Mouse (Mus musculus) frontal cortex, postnatal 36 days (tissue): Measurements from ENCODE around the gene Tmc3.

Source experiments
- DNase-seq, 2 experiments: peaks; one replicate each; pipeline ENCODE4 v3.0.0; 2022; ENCODE audit warnings: low spot score in 2 of 2

The Tmc3 gene

DNA sequence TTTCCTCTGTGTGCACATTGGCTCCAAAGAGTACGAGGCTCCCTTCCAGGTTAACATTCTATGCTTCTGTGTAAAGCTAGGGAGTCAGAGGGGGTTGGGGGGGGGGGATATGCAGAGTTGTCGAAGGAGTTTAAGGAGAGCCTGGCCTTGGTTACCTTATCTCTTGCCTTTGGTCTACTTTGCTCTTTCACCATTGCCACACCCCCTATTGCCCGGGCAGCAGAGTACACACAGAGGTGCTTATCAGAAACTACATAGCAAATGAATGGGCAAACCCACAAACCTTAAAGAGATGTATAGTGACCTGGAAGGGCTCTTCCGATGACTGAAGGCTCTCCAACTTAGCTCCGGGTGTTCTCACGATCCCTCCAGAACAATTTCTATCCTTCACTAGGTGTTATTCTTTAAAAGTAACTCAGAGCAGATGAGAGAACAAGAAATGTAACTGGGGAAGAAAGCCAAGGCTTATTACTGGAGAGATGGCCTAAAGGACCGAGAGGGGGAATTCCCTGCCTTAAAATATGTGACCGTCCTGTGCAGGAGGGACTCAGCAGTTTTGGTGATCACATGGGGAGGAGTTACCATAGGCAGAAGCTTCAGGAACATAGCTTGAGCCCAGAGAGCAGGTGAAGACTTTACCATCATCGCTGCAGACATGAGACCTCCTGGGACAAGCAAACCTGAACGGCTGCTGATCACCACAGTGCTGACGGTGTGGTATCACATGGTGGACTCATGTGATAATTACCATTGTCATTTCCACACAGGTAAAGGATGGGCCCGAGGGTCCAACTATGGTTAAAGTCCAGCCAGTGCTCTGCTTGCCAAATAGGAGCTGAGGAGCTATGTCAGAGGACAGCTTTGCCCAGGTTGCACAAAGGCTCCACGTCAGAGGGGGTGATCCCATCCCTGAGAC is 14.5 kb downstream of the Tmc3 start:
- no peak for DNase-seq

DNA sequence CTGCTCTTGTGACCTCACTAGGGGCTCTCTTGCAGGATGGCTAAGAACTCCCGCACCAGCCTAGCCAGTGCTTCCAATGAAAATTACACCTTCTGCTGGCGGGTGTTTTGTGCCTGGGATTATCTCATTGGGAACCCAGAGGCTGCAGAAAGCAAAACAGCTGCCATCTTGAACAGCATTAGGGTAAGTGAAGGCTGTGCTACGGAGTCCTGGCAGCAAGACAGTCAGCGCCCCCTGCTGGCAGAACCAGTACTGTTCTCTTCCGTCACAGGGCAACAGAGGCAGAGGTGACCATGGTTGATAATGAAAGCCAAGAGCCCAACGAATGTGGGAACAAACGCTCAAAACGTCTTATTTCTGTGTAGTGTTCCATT is 15.2 kb downstream of the Tmc3 start:
- peak; percentile 10 to 15 for DNase-seq

DNA sequence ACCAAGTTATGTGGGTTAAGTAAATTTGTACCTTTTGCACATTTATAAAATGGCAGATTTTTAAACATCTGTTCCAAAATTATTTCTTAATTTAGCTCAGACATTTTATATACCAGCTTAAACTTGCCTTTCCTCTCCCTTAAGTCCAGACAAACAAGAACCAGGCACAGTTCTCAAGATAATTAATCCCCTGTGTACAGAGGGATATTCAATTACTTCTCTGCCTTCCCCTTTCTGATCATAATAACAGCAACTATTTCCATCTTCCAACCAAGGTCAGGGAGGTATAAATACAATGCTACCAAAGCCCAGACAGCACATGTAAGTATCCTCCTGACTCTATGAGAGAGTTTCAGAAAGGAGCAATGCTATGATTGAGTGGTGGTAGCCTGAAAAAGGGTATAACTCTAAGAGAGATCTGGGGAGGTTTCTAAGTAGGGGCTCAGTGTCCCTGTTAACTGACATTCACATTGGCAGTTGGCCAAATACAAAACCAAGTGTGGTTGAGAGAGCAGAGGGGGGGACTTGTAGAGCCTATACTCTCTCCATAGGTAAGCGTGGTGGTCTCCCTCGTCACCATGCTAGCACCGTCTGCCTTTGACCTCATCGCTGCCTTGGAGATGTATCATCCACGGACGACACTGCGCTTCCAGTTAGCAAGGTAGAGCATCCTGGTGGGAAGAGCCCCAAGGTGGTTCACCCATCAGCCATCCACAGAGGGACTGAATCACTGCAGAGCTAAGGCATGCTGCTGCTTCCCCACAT is 19.6 kb downstream of the Tmc3 start:
- DNase-seq, result no peak

DNA sequence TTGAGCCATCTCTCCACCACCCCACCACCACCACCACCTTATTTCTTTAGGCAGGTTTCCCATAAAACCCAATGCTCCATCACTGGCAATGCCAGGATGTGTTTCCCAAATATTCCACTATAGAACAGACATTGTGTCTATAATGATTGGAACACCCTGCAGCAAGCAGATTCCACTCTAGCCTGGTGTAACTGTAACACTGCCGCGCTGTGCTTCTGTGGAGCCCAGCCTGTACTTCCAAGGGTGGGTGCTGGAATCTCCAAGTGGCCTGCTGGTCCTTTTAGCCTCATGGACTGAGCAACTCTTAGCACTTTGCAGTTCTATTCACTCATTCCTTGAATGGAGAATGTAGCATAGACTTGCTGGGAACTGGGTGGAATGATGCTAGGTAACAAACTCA is 22.1 kb downstream of the Tmc3 start:
- no peak for DNase-seq

DNA sequence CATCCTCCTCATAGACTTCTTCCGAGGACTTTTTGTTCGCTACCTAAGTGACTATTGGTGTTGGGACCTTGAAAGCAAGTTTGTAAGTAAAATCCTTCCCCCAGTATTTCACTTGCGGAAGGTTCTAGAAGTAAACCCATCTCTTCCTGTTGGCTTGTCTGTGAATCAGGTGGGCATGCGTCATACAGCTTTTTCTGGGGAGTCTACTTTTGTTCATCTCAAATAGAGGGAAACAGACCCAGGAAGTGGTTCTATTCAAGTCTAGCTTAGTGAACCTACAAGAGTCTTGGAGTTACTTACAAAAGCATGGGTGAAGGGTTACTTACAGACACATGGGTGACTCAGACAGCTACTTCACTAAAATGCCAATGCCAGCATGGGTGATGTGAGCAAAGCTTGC is 25.2 kb downstream of the Tmc3 start:
- no peak for DNase-seq

DNA sequence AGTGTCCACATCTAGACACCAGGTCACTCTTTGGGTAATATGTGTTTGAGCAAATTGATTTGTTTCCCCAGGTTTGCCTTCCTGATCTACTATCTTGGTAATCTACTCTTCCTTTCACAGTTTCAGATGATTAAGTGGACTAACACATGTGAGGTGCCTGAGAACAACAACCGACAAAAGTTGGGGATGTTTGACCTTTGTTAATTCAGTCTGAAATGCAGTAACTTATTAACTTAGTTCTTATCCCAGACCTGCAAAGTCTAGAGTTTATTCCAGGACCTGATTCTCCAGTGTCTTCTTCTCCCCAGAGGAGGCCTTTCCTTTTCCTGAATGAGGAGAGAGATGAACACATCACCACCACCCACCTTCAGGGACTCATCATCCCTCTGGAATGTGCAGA is 27.2 kb downstream of the Tmc3 start:
- no peak for DNase-seq

DNA sequence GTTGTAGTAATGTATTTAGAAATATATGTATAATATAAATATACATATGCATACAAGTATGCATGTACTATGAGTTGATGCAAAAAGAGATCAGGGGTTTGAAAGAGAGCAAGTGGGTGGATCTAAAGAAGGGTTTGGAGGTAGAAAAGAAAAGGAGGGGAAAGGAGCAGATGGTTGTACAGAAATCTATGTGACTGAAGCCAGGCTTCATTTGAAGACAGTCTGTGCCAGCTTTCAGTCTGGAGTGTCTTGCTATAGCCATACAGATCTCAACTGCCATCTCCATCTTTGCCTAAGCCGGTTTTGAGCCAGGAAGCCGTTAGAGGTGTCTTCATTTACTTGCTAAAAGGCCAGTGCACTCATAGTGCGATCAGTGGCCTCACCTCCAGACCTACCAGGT is 30.5 kb downstream of the Tmc3 start:
- DNase-seq, result peak in 1 of 2 experiments; percentile 14

DNA sequence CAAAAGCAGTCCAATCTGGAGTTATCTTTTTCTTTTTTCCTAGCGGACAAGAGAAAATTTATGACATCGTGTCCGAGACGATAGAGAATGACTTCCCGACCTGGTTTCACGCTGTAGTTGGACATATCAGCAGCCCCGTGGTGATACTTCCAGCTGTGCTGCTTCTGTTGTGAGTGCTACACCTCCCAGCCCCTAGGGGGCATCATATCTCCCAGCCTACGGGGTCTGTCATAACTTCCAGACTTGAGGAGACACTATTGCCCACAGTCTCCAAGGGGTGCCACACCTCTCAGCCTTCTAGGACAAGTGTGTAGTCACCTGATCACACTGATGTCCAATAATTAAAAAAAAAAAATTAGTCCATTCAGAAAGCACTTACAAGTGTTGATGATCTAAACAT is 31.1 kb downstream of the Tmc3 start:
- DNase-seq, result no peak

DNA sequence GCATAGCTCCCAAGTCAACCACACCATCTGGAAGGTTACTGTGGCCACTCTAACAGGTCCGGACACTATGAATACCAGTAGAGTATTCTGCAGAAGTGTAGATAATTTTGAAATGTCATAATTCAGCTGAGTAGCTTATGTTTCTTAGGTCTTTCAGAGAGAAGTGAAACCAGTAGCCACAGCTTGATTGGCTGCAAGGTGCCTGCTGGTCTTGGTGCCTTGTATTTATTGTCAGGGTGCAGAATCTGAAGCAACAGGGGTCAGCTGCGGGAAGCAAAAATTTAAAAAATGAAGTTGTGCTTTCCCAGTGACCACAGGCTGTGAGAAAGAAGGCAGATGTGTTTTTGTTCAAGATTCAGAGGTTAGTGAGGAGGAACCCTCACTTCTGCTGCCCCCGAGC is 31.5 kb downstream of the Tmc3 start:
- DNase-seq, result no peak

DNA sequence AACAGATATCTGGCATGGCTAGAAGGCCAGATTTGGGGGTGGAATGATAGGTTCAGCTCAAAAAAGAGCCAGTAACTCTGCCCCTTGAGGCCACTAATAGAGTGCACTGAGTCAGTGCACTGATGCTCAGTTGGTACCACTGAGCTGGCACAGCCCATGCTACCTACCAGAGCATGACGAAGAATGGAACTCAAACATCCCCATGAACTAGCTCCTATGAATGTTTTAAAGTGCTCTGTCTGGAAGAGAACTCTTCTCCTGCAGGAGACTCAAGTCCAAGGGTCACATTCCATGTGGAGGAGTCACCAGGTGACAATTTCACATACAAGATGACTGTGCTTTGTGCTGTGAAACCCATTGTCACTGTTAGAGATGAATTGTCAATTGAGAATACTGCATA is 34.0 kb downstream of the Tmc3 start:
- no peak for DNase-seq

DNA sequence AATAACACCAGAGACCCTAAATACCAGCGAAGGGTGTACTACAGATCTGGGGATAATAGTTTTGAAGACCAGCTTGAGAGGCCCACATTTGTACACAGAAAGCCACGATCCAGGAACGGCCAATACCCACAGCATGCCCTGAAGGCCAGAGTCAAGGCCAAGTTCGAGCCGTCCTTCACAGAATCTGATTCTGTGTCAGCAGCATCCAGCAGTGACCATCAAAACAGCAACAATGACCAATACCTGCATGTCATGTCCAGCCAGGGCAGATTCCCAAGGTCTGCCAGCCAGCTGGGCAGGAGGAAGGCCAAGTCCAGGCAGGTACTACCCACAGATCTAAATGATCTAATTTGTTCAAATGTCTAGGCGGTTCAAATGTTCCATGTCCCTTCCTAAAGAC is 37.9 kb downstream of the Tmc3 start:
- DNase-seq, result no peak

DNA sequence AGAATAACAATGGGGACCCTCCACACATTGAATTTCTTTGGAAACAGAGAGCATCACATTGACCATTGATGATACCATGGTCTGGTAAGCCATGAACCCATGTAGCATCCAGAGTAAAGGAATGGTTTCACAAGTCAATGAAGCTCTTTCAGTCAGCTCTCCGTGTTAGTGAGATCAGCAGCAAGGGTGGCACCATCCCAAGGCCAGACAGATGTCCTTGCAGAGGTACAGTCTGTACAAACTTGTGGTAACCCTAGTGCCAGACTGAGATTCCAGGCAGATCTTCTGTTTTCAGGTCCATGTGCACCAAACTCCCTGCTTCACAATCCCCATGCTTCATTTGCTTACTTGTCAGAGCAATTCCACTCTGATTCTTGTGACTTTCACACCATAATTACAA is 39.3 kb downstream of the Tmc3 start:
- no peak for DNase-seq

DNA sequence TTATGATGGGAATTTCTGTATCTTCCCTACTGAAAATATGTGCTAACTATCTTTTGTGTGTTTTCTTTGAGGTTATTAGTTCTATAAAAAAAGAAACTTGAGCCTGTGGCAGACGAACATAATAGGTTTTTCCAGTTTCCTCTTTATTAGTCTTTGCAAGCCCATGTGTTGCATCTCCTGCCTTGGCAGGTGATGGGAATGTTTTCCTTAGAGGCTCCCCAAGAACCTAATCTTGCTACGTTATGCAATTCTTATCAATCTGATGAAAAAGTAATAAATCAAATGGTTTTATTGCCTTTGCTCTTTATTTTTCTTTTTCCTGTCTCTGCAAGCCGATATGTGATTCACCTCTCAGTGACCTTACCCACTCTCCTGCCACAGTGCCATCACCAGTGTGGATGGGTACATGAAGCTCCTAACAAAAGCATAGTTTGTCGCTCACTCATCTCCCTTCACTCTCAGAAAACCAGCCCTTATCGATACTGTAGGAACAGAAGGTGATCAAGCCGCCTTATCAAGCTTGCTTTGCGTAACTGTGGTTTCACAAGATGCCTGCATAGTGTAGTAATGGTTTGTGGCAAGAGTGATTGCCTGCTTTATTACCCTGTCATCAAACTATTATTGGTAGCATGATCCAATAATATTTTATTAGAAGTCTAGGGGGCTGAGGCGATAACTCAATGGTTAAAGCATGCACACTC is 42.0 kb downstream of the Tmc3 start:
- no peak for DNase-seq

DNA sequence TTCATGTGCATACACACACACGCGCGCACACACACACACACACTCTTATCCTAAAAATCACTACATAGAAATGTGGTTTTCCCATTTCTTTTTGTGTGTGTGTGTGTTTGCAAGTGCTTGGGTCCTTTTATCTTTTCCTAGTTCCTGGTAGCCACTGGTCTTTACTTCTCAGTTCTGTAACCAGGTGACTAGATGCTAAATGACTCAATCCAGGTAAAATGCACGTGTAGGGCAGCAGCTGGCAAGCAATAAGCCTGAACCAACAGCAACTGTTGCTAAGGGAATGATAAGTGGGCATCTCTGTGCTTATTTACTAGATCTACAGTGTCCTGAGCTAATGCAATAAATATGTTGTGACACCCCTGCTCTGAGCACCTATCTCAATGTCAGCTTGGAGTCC is 42.6 kb downstream of the Tmc3 start:
- no peak for DNase-seq

DNA sequence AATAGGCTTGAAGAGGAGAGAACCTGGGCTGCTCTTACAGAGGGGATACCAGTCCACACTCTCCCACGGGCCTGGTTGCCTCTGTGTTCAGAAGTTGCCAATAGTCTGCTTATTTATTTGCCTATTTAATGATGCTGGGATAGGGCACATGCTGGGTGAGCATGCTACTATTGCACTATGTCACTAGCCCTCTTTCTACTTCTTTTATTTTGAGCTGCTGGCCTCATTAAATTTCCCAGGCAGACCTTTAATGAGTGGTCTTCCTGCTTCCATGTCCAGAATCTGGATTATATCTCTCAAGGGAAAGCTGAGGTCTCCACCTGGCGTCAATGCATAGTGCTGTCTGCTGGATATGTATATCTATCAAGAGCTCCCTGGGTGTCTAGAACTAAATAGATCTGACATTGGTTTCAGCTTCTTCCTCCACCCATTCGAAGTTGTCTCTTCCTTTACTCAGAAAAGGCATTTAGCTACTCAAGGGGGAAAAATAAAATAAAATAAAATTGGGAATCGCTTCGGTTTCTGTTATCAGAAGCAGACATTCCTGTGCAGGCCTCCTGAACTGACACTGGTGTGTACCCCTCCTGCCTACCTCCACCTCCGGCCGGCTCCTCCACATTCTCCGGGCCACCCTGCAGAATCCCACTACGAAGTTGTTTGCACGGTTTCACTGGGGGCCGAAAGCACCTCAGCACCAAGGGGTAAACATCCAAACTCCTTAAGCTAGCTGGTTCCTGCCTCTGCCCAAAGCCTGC is 46.5 kb downstream of the Tmc3 start:
- DNase-seq, result no peak

DNA sequence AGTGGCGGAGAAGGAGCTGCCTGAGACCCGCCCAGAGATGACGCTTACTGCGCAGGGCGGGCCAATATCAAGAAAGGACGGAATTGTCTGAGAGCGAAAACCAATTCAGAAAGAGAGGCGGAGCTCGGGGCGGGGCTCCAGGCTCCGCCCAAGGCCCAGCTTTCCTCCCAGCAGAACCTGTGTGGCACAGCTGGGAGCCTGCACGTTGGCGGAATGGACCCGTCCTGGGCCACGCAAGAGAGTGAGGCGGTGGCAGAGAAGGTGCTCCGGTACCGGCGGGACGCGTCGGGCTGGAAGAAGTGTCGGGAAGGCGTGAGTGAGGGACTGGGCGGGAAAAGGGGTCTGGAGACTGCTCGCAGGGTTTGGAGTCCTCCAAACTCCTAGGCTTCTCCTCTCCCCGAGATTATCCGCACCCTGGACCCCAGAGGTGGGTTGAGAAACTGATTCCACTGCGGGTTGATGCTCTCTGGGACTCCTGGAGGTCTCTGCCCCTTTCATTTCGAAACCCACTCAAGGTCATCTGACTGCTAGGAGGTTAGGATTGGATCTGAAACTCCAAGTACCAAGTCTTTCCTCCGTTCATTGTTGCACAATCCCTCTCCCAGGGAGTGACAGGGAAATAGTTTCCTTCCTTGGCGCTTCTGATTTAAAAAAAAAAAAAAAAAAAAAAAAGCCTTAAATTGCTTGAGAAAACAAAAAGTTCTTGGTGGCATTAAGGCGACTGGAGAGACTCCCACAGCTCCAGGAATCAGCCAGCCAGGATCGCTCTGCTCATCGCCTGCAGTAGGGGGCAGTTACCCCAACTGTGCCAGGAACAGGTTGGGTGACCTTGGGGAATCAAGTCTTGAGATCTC is 47.3 kb downstream of the Tmc3 start, which contains the start of gene Stard5:
Stard5 (plus strand) TSS at position 132 of the 854 bp plus-strand sequence.
- DNase-seq, result peak; percentile 84 to 90

DNA sequence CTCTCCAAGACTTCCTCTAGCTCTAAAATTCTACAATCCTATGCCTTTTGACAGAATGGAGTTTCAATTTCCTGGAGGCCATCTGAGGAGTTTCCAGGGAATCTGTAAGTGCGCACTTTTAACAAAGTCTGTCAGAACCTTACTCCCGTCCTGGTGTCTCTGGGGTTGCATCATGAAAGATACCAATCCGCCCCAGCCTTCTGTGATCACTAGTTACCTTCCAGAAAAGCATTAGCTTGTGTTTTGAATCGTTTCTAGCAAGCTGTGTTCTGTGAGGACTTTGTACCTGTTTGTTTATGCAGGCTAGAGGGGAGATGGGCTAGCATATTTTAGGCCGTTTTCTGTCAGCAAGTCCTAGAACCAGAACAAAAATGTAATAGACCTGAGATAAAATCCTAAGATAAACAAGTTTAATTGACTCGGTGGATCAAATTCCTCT is 48.0 kb downstream of the Tmc3 start:
- no peak for DNase-seq

DNA sequence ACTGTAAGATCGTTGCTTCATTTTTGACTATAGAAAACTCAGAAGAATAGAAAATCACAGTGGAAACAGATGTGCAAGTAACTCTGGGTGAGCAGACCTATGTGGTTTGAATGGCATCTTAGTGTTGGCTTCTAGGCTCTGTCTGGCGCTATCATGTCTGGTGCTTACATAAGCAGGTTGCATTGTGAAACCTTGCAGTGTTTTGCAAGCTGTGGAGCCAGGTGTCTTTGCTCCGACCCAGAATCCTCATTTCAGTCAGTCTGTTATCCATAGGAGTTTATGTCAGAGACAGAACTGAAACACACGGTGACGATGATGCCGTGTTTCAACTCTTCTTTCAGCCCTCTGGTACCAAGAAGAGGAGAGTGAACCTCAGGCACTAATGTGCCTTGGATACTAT is 49.1 kb downstream of the Tmc3 start:
- DNase-seq, result no peak

DNA sequence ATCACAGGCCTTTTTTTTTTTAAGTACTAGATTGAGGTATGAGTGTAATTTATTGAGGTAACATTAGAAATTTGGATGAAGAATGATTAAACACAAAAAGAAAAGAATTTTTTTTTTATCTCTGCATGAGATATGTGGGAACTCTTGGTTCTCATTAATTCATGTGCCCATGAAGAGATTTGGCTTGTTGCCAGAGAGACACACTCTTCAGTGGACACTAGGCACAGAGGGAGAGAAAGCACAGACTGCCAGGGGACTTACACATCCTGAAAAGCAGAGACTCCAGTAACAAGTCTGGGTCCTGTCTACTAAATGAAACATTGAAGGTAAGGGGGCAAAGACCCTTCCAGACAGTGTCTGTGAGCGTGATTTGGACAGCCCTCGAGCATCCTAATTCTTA is 51.0 kb downstream of the Tmc3 start:
- no peak for DNase-seq

DNA sequence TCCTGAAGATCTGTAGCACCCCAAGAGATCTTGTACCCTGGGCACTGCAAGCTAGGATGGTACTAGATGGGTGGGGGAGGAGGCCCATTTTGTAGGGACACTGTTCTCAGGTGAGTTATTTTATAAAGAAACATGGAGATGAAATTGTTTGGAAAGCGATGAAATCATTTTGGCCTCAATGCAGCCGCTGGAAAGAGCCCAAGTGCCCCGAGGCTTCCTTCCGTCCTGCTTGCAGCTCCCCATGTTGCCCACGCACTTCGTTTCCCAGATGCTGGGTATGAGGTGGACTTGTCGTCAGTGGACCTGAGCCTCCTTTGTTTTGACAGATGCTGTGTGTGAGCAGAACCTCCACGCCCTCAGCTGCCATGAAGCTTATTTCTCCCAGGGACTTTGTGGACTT is 51.7 kb downstream of the Tmc3 start:
- no peak for DNase-seq
